Mouse (Mus musculus) megakaryocyte, embryonic 14.5 days (primary cell): ENCODE measurements around the gene Hfe2. TPM values are rescaled to one million over a fixed set of nuclear protein-coding genes. Genes with fewer than 3 reads are reported as not detected.
A peak's percentile ranks its signal among the peaks of the same experiment; 100 is the strongest.

Experiments
- H3K27me3 ChIP-seq: replicated peaks from 2 replicates; pipeline ENCODE3; 2012; ENCODE audit warnings: inconsistent platforms
- H3K36me3 ChIP-seq: replicated peaks from 2 replicates; pipeline ENCODE3; 2012; ENCODE audit warnings: low read length, inconsistent platforms, mixed read lengths
- H3K4me1 ChIP-seq: 2 replicates; pipeline ENCODE4 v1.6.1; 2012; ENCODE audit warnings: inconsistent platforms
- H3K4me3 ChIP-seq: replicated peaks from 2 replicates; pipeline ENCODE3; 2012; ENCODE audit warnings: moderate library complexity, mild to moderate bottlenecking, inconsistent platforms
- H3K9me3 ChIP-seq: 2 replicates; pipeline ENCODE4 v1.6.1; 2012; ENCODE audit warnings: inconsistent platforms
- FLI1 ChIP-seq: IDR thresholded peaks from 2 replicates; pipeline ENCODE4 v1.6.1; 2012; ENCODE audit warnings: low read length, inconsistent platforms, mixed read lengths
- GATA1 ChIP-seq: IDR thresholded peaks from 3 replicates; pipeline ENCODE4 v1.6.1; 2012; ENCODE audit warnings: mixed read lengths, low read length, inconsistent platforms, borderline replicate concordance
- polyA plus RNA-seq: library from polyadenylated mRNA; stranded (reverse); fragments of >175 nt; gene quantifications from 2 replicates; pipeline ENCODE4 v1.2.3, GENCODE M21; 2012; ENCODE audit warnings: low replicate concordance; ENCODE audit not compliant: insufficient read depth

Hfe2 gene
- polyA plus RNA-seq, 1 experiment = 21.2 TPM

GRCm38 (mm10) chr3:96575272-96575984, 50.5 kb downstream of the Hfe2 start:
- TF ChIP-seq GATA1 = no peak
- no peak for TF ChIP-seq FLI1
- Histone ChIP-seq H3K4me1 (peaks cover 71% of the 10 kb centered on the region), H3K4me3 (no peak overlapping the region), H3K9me3 (no peaks in the 10 kb centered on the region), H3K36me3 (peaks cover 11% of the 10 kb centered on the region), H3K27me3 (no peaks in the 10 kb centered on the region)

- Histone ChIP-seq H3K4me3 (peak overlapping the region; percentile 84), H3K27me3 (no peaks in the 10 kb centered on the region), H3K4me1 (peaks cover 71% of the 10 kb centered on the region), H3K9me3 (no peaks in the 10 kb centered on the region), H3K36me3 (peaks cover 11% of the 10 kb centered on the region)
- TF ChIP-seq GATA1 (no peak), FLI1 (no peak)
These were observed 51.2 kb downstream of the Hfe2 start for GRCm38 (mm10) chr3:96576005-96576658.

- H3K4me3 ChIP-seq = peak within 1 kb of the TSS; percentile 84
- TF ChIP-seq FLI1 (no peak), GATA1 (no peak)
These were observed 51.9 kb downstream of the Hfe2 start, which contains the start of gene Gm16253 for GRCm38 (mm10) chr3:96576690-96577541. Gm16253 (plus strand) TSS chr3:96576984.

GRCm38 (mm10) chr3:96577566-96577965, 52.6 kb downstream of the Hfe2 start:
- H3K4me3 ChIP-seq = peak overlapping the region; percentile 84
- H3K36me3 ChIP-seq = peaks cover 18% of the 10 kb centered on the region
- H3K9me3 ChIP-seq = no peaks in the 10 kb centered on the region
- no peaks in the 10 kb centered on the region for H3K27me3 ChIP-seq
- H3K4me1 ChIP-seq = peaks cover 58% of the 10 kb centered on the region
- no peak for TF ChIP-seq FLI1
- no peak for TF ChIP-seq GATA1

More at GRCm38 (mm10) chr3:96576690-96577541, 51.9 kb downstream of the Hfe2 start, which contains the start of gene Gm16253:
- H3K9me3 ChIP-seq = no peaks in the 10 kb centered on the region
- peaks cover 17% of the 10 kb centered on the region for H3K36me3 ChIP-seq
- H3K27me3 ChIP-seq = no peaks in the 10 kb centered on the region
- peaks cover 63% of the 10 kb centered on the region for H3K4me1 ChIP-seq

Other genes with a start within 250 kb of the Hfe2 start
- 0.86 and 1.7 TPM in 2 replicates for gene Fcgr1, start 231.2 kb upstream of the Hfe2 start, polyA plus RNA-seq
- gene BC107364, start 72.9 kb upstream of the Hfe2 start, polyA plus RNA-seq = not detected in 2 replicates
- 4.1 and 22.7 TPM in 2 replicates for gene Txnip, start 32.8 kb downstream of the Hfe2 start, polyA plus RNA-seq
- 0.51 TPM in 1 of 2 replicates, not detected in the other for gene Gm16253, start 51.8 kb downstream of the Hfe2 start, polyA plus RNA-seq
- gene Polr3gl, start 69.0 kb downstream of the Hfe2 start, polyA plus RNA-seq = 4.6 and 15.4 TPM in 2 replicates
- not detected in 2 replicates for gene Ankrd34a, start 71.5 kb downstream of the Hfe2 start, polyA plus RNA-seq
- 1.2 TPM in 1 of 2 replicates, not detected in the other for gene Lix1l, start 76.0 kb downstream of the Hfe2 start, polyA plus RNA-seq
- 14.0 and 112 TPM in 2 replicates for gene Rbm8a, start 104.8 kb downstream of the Hfe2 start, polyA plus RNA-seq
- 2.2 TPM in 1 of 2 replicates, not detected in the other for gene Pex11b, start 110.2 kb downstream of the Hfe2 start, polyA plus RNA-seq
- not detected in 2 replicates for gene Gm42957, start 110.3 kb downstream of the Hfe2 start, polyA plus RNA-seq
- gene Itga10, start 120.4 kb downstream of the Hfe2 start, polyA plus RNA-seq = 0.01 TPM in 1 of 2 replicates, not detected in the other
- 9.5 and 30.5 TPM in 2 replicates for gene Ankrd35, start 145.0 kb downstream of the Hfe2 start, polyA plus RNA-seq
- gene Pias3, start 171.2 kb downstream of the Hfe2 start, polyA plus RNA-seq = 30.6 and 32.8 TPM in 2 replicates
- gene Nudt17, start 183.4 kb downstream of the Hfe2 start, polyA plus RNA-seq = 0.17 TPM in 1 of 2 replicates, not detected in the other
- gene Polr3c, start 202.5 kb downstream of the Hfe2 start, polyA plus RNA-seq = 0.70 and 5.0 TPM in 2 replicates
- gene Rnf115, start 202.5 kb downstream of the Hfe2 start, polyA plus RNA-seq = 2.5 and 19.1 TPM in 2 replicates